In the genomic region with DNA sequence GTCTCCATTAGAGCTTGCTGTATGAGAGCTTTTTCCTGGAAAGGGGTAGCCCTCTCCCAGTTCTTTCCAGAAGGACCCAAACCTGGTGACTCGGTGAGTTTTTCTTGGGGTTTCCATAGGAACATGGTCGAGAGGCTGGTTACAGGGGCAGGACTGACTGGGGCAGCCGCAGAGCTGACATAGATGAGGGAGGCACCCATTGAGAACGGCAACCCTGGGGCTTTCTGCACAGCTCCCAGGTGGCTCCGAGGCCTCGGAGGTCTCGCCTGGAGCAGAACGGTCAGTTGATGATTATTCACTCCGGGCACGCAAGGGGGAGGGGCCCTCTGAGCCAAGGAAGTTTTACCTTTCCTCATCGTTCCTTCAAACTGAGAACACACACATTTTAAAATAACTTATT, we compare ENCODE assay signal across 25 mouse cellular contexts.
"Had no signal": no experiment of that assay in that cellular context is flagged by ENCODE, and none has a peak within 500 bp of the region (broad histone marks: within the 10 kb centered on the region; RNA-seq: fewer than 3 reads in every experiment).

No protein-coding gene starts in this region.

- ATAC-seq: forebrain, embryonic 16.5 days; hindbrain, embryonic 16.5 days; inflammation-experienced regulatory T-cells, adult 6 months; intestine, embryonic 15.5 days; intestine, postnatal 0 days had no signal

- H3K4me1 ChIP-seq: heart, embryonic 10.5 days; heart, embryonic 12.5 days; hindbrain, embryonic 10.5 days; hindbrain, embryonic 12.5 days; limb, embryonic 10.5 days; limb, embryonic 12.5 days; liver, embryonic 13.5 days had no signal

- H3K27ac ChIP-seq: gastrocnemius, adult 2 months; heart, embryonic 10.5 days; hindbrain, embryonic 10.5 days; hindbrain, embryonic 12.5 days; hindbrain, embryonic 14.5 days; intestine, embryonic 15.5 days; layer of hippocampus, adult 2 months; left cerebral cortex, adult 2 months; limb, embryonic 10.5 days; limb, embryonic 12.5 days; liver, embryonic 13.5 days; liver, embryonic 15.5 days had no signal

- H3K27me3 ChIP-seq: heart, embryonic 12.5 days; hindbrain, embryonic 12.5 days; intestine, embryonic 15.5 days; limb, embryonic 12.5 days; liver, embryonic 13.5 days; liver, embryonic 15.5 days had no signal

- DNase-seq: gastrocnemius, adult 2 months; gastrocnemius, postnatal 10 days; gastrocnemius, postnatal 25 days; heart, adult 18-20 months; heart, postnatal 10 days; heart, postnatal 4 days; kidney, adult 2 months; liver; liver, embryonic 13.5 days had no signal

- H3K9me3 ChIP-seq: heart, embryonic 10.5 days; heart, embryonic 12.5 days; hindbrain, embryonic 10.5 days; hindbrain, embryonic 12.5 days; intestine, embryonic 15.5 days; limb, embryonic 10.5 days; limb, embryonic 12.5 days; liver, embryonic 13.5 days; liver, embryonic 15.5 days had no signal

- H3K36me3 ChIP-seq: heart, embryonic 10.5 days; heart, embryonic 12.5 days; hindbrain, embryonic 10.5 days; hindbrain, embryonic 12.5 days; intestine, embryonic 15.5 days; limb, embryonic 10.5 days; limb, embryonic 12.5 days; liver, embryonic 13.5 days; liver, embryonic 15.5 days had no signal

- H3K4me2 ChIP-seq: heart, embryonic 12.5 days; hindbrain, embryonic 12.5 days; hindbrain, embryonic 14.5 days; intestine, embryonic 15.5 days; limb, embryonic 12.5 days; liver, embryonic 11.5 days; liver, embryonic 13.5 days; liver, embryonic 15.5 days had no signal

- H3K9ac ChIP-seq: heart, embryonic 12.5 days; hindbrain, embryonic 12.5 days; hindbrain, embryonic 14.5 days; intestine, embryonic 15.5 days; limb, embryonic 12.5 days; liver, embryonic 13.5 days; liver, embryonic 15.5 days had no signal

- H3K4me3 ChIP-seq: gastrocnemius, adult 2 months; heart, embryonic 10.5 days; heart, embryonic 12.5 days; hindbrain, embryonic 10.5 days; hindbrain, embryonic 12.5 days; intestine, embryonic 15.5 days; layer of hippocampus, adult 2 months; left cerebral cortex, adult 2 months; limb, embryonic 10.5 days; limb, embryonic 12.5 days; liver, embryonic 13.5 days; liver, embryonic 15.5 days had no signal
